Mouse (Mus musculus) liver, embryonic 11.5 days (tissue): Measurements from ENCODE around the gene Rbm19. TPM values are rescaled to one million over a fixed set of nuclear protein-coding genes. Genes with fewer than 3 reads are reported as not detected.

ENCODE experiments used
- ATAC-seq: fragments of 200-750 bp; cut with Nextera tagmentation; replicated peaks from 2 replicates; pipeline ENCODE4 v1.8.0; 2017; ENCODE audit warnings: moderate number of reproducible peaks, mild to moderate bottlenecking, moderate TSS enrichment, moderate library complexity; ENCODE audit not compliant: low FRiP score
- DNase-seq: peaks from one replicate; pipeline ENCODE4 v3.0.0-alpha.2; 2017; ENCODE audit warnings: low spot score
- H3K27ac ChIP-seq: fragments of 300-500 bp; sonication (generic); 2 replicates; pipeline ENCODE4 v1.5.1; 2014; ENCODE audit warnings: mild to moderate bottlenecking, low read depth, low read length, control low read depth
- H3K27me3 ChIP-seq: fragments of 300-500 bp; sonication (generic); replicated peaks from 2 replicates; pipeline ENCODE4 v1.6.1; 2014; ENCODE audit warnings: low read length, mixed read lengths; ENCODE audit not compliant: control insufficient read depth, insufficient read depth
- H3K36me3 ChIP-seq: fragments of 300-500 bp; sonication (generic); 2 replicates; pipeline ENCODE4 v1.6.1; 2014; ENCODE audit warnings: mild to moderate bottlenecking, low read length, moderate library complexity, mixed read lengths; ENCODE audit not compliant: control insufficient read depth, insufficient read depth
- H3K4me1 ChIP-seq: fragments of 300-500 bp; sonication (generic); replicated peaks from 2 replicates; pipeline ENCODE4 v1.6.1; 2014; ENCODE audit warnings: low read length, mixed read lengths; ENCODE audit not compliant: control insufficient read depth, insufficient read depth
- H3K4me2 ChIP-seq: fragments of 300-500 bp; sonication (generic); 2 replicates; pipeline ENCODE4 v1.6.1; 2014; ENCODE audit warnings: mild to moderate bottlenecking, control low read depth, moderate library complexity
- H3K4me3 ChIP-seq: fragments of 300-500 bp; sonication (generic); 2 replicates; pipeline ENCODE4 v1.5.1; 2014; ENCODE audit warnings: low read depth, low read length, control low read depth
- H3K9ac ChIP-seq: fragments of 300-500 bp; sonication (generic); 2 replicates; pipeline ENCODE4 v1.6.1; 2014; ENCODE audit warnings: low read depth, low read length, control low read depth
- H3K9me3 ChIP-seq: fragments of 300-500 bp; sonication (generic); 2 replicates; pipeline ENCODE4 v1.6.1; 2016; ENCODE audit warnings: low read length, inconsistent platforms, mixed read lengths; ENCODE audit not compliant: control insufficient read depth
- WGBS: fragments of 180-500 bp; shearing (Covaris S2); extraction: QIAGEN DNeasy Blood & Tissue Kit; methylation state at CpG from one replicate; pipeline ENCODE4 v1.1.7; 2014; 5-methylcytosine and 5-hydroxymethylcytosine counted together
- polyA plus RNA-seq: library from polyadenylated mRNA; unstranded; fragments of >200 nt; fragmentation: Nextera tagmentation; extraction: Ambion mirVana; gene quantifications from 2 replicates; pipeline ENCODE4 v1.2.1, GENCODE M21; 2014

Gene Rbm19
- polyA plus RNA-seq, result 31.8 and 35.1 TPM in 2 replicates

DNA sequence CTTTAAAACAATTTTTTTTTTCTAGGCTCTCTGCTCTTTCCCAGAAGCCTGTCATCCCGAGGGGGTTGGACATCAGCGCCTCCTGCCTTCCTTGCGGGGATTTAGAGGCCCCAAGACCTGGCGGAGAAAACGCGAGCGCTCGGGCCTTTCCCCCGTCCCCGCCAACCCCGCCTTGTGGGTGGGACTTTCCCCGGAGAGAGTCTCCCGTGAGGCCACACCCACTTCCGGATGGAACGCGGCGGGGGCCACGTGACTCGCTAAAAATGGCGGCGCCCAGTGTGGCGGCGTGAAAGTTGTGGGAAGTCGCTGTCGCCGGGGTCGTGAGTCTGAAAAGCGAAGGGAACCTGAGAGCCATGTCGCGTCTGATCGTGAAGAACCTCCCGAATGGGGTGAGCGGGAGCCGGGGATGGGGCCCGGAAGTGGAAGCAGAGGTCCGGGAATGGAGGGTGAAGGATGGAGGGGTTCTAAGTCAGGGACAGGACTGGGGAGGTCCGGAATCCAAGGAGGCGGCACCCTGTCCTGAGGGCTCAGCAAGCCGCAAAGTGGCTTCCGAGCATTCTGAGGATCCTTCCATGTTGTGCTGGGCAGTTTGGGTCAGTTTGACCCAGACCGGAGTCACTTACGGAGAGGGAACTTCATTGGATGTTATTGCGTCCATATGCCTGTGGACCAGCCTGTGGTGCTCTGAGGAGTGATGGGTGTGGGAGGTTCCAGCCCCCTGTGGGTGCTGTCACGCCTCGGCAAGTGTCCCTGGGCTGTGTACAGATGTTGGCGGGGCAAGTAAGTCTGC is at the start of gene Rbm19:
TSS of gene Rbm19 (plus strand) at position 205 of the 790 bp plus-strand sequence.
- under 1% methylated on average over 46 of the region's 46 CpGs for WGBS
- DNase-seq (peak; percentile 89), ATAC-seq (peak; percentile 87)
- no peaks in the 10 kb centered on the region for H3K9me3 ChIP-seq
- no peaks in the 10 kb centered on the region for H3K4me1 ChIP-seq
- H3K9ac ChIP-seq, result peak within 1 kb of the TSS; percentile 69
- peak within 1 kb of the TSS; percentile 94 for H3K4me2 ChIP-seq
- H3K4me3 ChIP-seq, result peak within 1 kb of the TSS; percentile 87
- H3K27me3 ChIP-seq, result 0 out of 2 replicates have a peak, but pooled peaks cover 3% of the 10 kb centered on the region
- H3K27ac ChIP-seq, result peak within 1 kb of the TSS; percentile 11; the same call in 1 of the 2 replicates
- peaks cover 11% of the 10 kb centered on the region; the same call in 1 of the 2 replicates for H3K36me3 ChIP-seq

DNA sequence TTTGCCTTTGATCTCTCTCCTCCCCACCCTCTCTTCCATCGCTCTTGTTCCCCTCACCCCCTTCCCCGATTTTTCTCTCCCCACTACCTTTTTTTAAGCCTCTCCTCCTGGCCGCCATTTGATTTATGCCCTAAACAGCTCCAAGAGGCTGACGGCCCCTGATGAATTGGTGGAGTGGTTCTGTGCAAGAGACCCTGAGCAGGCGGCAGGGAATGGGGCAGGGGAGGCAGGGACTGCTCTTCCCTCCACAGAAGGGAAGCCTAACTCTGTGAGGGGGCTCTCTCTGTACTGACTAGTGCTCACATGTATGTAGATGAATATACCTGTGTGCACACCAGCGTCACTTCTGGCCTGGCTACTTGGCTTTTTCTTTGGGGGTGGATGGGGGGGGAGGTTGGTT is 49.0 kb upstream of the Rbm19 start:
- H3K9ac ChIP-seq, result no peak overlapping the region
- whole genome bisulfite sequencing, result 42% methylated on average over 6 of the region's 6 CpGs
- ATAC-seq, result no peak
- 0 out of 2 replicates have a peak, but pooled peaks cover 1% of the 10 kb centered on the region for H3K27me3 ChIP-seq
- no peak for DNase-seq
- H3K36me3 ChIP-seq, result no peaks in the 10 kb centered on the region
- no peaks in the 10 kb centered on the region for H3K4me1 ChIP-seq
- no peaks in the 10 kb centered on the region for H3K9me3 ChIP-seq
- no peak overlapping the region for H3K27ac ChIP-seq
- H3K4me3 ChIP-seq, result no peak overlapping the region
- no peak overlapping the region for H3K4me2 ChIP-seq

DNA sequence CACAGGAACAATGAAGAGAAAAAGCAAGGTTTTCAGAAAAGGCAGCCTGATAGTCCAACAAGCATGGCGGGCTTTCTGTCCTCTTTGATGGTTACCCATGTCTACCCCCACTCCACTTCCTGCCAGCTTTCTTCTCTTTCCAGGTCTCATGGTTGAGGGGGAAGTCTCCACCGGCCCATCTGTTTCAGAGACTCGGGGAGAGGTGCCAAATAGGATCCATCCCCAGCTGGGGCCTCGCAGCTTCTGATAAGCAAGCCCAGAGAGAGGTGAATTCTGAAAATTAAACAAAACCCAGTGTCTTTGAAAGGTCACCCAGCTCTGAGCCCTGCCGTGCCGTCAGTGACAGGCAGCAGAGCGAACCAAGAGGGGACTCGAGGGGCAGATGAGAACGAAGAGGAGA is 42.2 kb upstream of the Rbm19 start:
- no peaks in the 10 kb centered on the region for H3K9me3 ChIP-seq
- 33% methylated on average over 9 of the region's 9 CpGs for WGBS
- H3K4me1 ChIP-seq, result no peaks in the 10 kb centered on the region
- no peak overlapping the region for H3K9ac ChIP-seq
- DNase-seq (no peak), ATAC-seq (no peak)
- no peak overlapping the region for H3K27ac ChIP-seq
- no peak overlapping the region for H3K4me2 ChIP-seq
- H3K4me3 ChIP-seq, result no peak overlapping the region
- H3K36me3 ChIP-seq, result no peaks in the 10 kb centered on the region
- no peaks in the 10 kb centered on the region for H3K27me3 ChIP-seq

DNA sequence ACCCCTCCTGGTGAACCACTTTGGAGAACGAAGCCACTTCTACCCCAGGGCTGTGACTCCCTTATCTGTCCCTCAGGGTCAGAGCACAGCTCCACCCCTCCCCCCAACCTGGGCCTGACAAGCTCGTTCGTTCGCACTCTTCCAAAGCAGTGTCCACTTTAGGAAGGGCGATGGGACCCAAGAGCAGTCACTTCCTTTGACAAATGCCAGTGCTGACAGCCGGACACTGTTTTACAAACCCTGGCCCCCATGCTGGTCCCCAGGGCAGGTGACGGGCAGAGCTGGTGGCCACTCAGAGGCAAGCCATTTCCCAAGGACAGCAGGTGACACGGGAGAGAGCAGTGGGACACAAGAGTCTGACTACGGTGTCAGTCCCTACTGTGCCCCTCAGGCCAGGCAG is 36.2 kb upstream of the Rbm19 start:
- Histone ChIP-seq H3K9me3 (no peaks in the 10 kb centered on the region), H3K4me3 (no peak overlapping the region), H3K36me3 (no peaks in the 10 kb centered on the region), H3K9ac (no peak overlapping the region), H3K27me3 (peaks cover 8% of the 10 kb centered on the region), H3K4me1 (no peaks in the 10 kb centered on the region), H3K4me2 (no peak overlapping the region), H3K27ac (no peak overlapping the region)
- WGBS, result 36% methylated on average over 9 of the region's 9 CpGs
- DNase-seq (no peak), ATAC-seq (no peak)

DNA sequence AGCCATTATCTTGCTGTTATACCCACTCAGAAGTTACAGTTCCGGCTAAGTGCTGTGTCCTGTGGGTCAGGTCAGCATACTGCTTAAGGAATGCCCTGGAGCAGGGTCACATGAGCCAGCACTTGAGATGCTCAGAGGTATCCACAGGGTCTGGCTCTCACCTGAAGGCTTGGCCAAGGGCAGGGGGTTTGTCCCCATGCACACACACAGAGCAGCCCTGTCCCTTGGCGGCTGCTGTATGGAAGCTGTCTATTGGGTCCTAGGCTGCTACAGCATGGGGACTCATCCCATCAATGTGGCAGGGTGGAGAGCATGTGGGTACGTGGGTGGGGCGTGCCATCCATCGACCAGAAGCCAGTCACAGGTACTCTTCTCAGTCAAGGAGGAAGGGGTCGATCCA is 35.8 kb upstream of the Rbm19 start:
- DNase-seq, result no peak
- no peaks in the 10 kb centered on the region for H3K4me1 ChIP-seq
- no peaks in the 10 kb centered on the region for H3K36me3 ChIP-seq
- no peak overlapping the region for H3K27ac ChIP-seq
- H3K9me3 ChIP-seq, result no peaks in the 10 kb centered on the region
- H3K9ac ChIP-seq, result no peak overlapping the region
- no peak overlapping the region for H3K4me2 ChIP-seq
- H3K27me3 ChIP-seq, result peaks cover 8% of the 10 kb centered on the region
- 78% methylated on average over 6 of the region's 6 CpGs for WGBS
- no peak for ATAC-seq
- H3K4me3 ChIP-seq, result no peak overlapping the region

DNA sequence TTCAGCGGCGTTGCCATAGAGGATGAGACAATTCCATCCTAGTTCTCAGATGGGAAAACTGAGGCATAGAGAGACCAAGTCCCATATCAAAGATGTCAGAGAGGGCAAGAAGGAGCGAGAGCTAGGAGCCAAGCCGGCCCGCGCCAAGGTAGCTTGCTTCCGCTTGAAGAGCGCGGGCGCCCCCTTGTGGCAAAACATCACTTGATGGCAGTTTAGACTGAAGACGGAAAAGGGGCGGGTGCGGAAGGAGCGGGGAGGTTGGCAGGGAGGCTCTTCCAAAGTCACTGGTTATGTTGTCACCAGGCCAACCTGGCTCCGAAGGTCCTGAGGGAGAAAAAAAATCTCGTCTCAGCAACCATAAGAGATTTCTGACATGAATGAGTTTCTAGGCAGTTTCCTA is 27.7 kb upstream of the Rbm19 start:
- ATAC-seq, result no peak
- Histone ChIP-seq H3K36me3 (no peaks in the 10 kb centered on the region), H3K27me3 (peaks cover 16% of the 10 kb centered on the region), H3K4me1 (no peaks in the 10 kb centered on the region; the same call in 1 of the 2 replicates), H3K4me2 (no peak overlapping the region), H3K27ac (no peak overlapping the region), H3K9me3 (no peaks in the 10 kb centered on the region), H3K4me3 (no peak overlapping the region), H3K9ac (no peak overlapping the region)
- 2% methylated on average over 16 of the region's 16 CpGs for WGBS
- peak; percentile 86 for DNase-seq

DNA sequence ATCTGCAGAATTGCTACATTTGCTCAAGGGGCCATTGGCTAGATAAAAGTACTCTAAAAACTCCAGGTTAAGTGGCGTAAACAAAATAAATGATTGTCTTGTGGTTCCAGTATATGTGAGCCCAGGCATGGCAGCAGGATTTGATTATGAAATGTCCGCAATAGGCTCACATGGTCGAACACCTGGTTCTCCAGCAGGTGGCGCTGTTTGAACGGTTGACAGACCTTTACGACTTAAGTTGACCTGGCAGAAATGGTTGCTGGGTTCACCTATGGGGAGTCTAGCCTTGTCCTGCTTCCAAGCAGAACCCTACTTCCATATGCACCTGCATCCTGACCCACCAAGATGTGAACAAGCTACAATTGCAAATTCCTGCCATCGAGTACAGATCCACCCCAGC is 21.7 kb upstream of the Rbm19 start:
- H3K27ac ChIP-seq, result no peak overlapping the region
- no peaks in the 10 kb centered on the region for H3K36me3 ChIP-seq
- H3K4me1 ChIP-seq, result no peaks in the 10 kb centered on the region
- H3K27me3 ChIP-seq, result peaks cover 7% of the 10 kb centered on the region
- no peak overlapping the region for H3K9ac ChIP-seq
- WGBS, result 43% methylated on average over 7 of the region's 7 CpGs
- ATAC-seq, result no peak
- DNase-seq, result peak; percentile 56
- no peak overlapping the region for H3K4me3 ChIP-seq
- no peaks in the 10 kb centered on the region for H3K9me3 ChIP-seq
- no peak overlapping the region for H3K4me2 ChIP-seq

DNA sequence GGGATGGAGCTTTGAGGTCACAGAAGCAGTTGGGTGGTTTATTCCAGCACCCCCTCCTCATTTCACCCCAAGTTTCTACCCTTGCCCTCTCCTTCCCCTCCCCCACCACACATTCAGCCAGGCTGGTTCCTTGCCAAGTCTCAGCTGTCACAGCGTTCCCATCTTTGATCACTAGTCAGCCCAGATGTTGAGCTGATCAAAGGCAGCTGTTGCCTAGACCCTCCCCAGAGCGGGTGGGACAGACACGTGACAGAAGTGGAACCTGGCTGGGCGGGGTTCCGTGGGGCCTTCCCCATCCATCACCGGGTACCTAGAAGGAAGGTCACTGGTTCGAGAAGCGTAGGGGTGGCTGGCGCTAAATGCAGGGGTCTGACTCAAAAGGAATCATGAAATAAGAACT is 19.2 kb upstream of the Rbm19 start:
- WGBS, result 46% methylated on average over 9 of the region's 9 CpGs
- DNase-seq (no peak), ATAC-seq (no peak)
- H3K9me3 ChIP-seq, result no peaks in the 10 kb centered on the region
- no peak overlapping the region for H3K27ac ChIP-seq
- H3K36me3 ChIP-seq, result no peaks in the 10 kb centered on the region
- peaks cover 4% of the 10 kb centered on the region for H3K27me3 ChIP-seq
- H3K9ac ChIP-seq, result no peak overlapping the region
- no peak overlapping the region for H3K4me2 ChIP-seq
- H3K4me3 ChIP-seq, result no peak overlapping the region
- no peaks in the 10 kb centered on the region for H3K4me1 ChIP-seq

DNA sequence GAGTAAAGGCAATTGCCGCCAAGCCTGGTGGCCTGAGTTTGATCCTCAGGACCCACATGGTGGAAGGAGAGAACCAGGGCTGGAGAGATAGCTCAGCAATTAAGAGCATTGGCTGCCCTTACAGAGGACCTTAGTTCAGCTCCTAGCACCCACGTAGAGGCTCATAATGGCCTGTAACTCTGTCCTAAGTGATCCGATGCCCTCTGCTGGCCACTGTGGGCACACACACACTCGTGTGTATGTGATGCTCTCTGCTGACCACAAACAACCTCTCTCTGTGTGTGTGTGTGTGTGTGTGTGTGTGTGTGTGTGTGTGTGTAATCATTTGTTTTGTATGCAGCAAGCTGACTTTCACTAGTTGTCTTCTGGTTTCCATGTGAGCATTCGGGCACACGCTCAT is 15.5 kb upstream of the Rbm19 start:
- Histone ChIP-seq H3K9ac (no peak overlapping the region), H3K9me3 (no peaks in the 10 kb centered on the region), H3K4me2 (no peak overlapping the region), H3K36me3 (no peaks in the 10 kb centered on the region), H3K27me3 (no peaks in the 10 kb centered on the region; the same call in 1 of the 2 replicates), H3K27ac (no peak overlapping the region), H3K4me1 (peaks cover 3% of the 10 kb centered on the region; the same call in 1 of the 2 replicates), H3K4me3 (no peak overlapping the region)
- DNase-seq, result no peak
- no peak for ATAC-seq
- WGBS, result 81% methylated on average over 6 of the region's 6 CpGs
